In genomic region chr1:92037039-92037438, GRCm38 (mm10) we compare ENCODE assay signal across 17 mouse cellular contexts.
"Had no signal": no experiment of that assay in that cellular context is flagged by ENCODE, and none has a peak within 500 bp of the region (broad histone marks: within the 10 kb centered on the region; RNA-seq: fewer than 3 reads in every experiment).

No protein-coding gene starts in this region.

- H3K27ac ChIP-seq: midbrain, embryonic 12.5 days; stomach, embryonic 15.5 days; stomach, postnatal 0 days had no signal

- H3K9ac ChIP-seq: lung, embryonic 14.5 days; midbrain, embryonic 12.5 days; neural tube, embryonic 13.5 days; neural tube, embryonic 15.5 days; stomach, embryonic 15.5 days had no signal

- H3K9me3 ChIP-seq: midbrain, embryonic 12.5 days; neural tube, embryonic 15.5 days; stomach, embryonic 15.5 days had no signal

- H3K27me3 ChIP-seq: midbrain, embryonic 12.5 days; neural tube, embryonic 13.5 days; neural tube, embryonic 15.5 days; stomach, embryonic 15.5 days had no signal

- DNase-seq: lung, adult 18-20 months; lung, embryonic 14.5 days; lung, postnatal 10 days; lung, postnatal 4 days; midbrain, embryonic 14.5 days; right cerebral cortex, postnatal 14 days; thymus, adult 2 months; thymus, postnatal 25 days; thymus, postnatal 4 days had no signal

- ATAC-seq: midbrain, embryonic 16.5 days had no signal

- H3K4me3 ChIP-seq: midbrain, embryonic 10.5 days; midbrain, embryonic 12.5 days; myocyte; neural tube, embryonic 13.5 days; neural tube, embryonic 15.5 days; stomach, embryonic 15.5 days had no signal

- H3K4me1 ChIP-seq: stomach, embryonic 15.5 days had no signal

- H3K36me3 ChIP-seq: neural tube, embryonic 13.5 days; neural tube, embryonic 15.5 days; stomach, embryonic 15.5 days had no signal
